Mouse (Mus musculus): ENCODE results near the gene Duxf3.
"Not testable (repeated sequence)": the region's sequence is repeated elsewhere in the genome, so short reads cannot be mapped to it uniquely, and the experiment has no call there.

The Duxf3 gene

GRCm38 (mm10) chr10:58232641-58232969 lies at the start of gene Duxf3:
Gene Duxf3, minus strand, starts transcription at chr10:58232675.
- DNase-seq: not testable (repeated sequence)

DNA sequence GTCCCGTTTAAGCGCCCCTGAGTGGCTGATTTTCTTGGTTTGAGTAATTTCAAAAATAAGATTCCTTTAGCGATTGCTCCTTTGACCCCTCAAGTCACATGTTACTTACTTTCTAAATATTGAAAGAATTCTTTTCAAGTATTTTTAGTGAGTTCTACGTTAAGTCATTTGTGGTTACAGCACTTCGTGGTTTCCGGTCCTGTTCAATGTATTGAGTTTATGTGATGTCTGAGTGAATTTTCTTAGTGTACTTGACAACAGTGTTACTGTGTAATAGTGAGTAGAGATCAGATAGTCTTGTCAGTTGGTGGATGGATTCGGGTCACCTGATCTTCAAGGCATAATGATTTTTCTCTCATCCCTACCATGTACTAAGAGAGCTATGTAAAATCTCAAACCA lies 49.8 kb upstream of the Duxf3 start:
- DNase-seq: no peak

DNA sequence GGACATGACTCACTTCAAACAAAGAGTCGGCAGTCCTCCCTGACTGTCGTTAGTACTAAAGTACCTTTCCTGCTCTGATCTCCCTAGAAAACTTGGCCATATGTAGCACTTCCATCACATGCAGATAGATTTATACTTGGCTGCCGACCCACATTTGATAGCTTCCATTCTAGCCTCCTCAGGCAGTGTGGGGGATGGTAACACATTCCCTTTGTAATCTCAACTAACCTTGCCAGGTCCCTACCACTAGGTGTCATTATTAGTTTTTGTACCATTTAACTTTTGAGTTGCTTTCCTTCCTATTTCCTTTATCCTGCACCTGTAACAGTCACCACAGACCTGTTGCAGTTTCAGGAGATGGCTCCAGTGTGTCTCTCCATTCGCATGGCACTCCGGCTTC lies 26.0 kb upstream of the Duxf3 start:
- peak; percentile 2 for DNase-seq

GRCm38 (mm10) chr10:58255954-58256353 lies 23.5 kb upstream of the Duxf3 start:
- peak; percentile 14 for DNase-seq

DNA sequence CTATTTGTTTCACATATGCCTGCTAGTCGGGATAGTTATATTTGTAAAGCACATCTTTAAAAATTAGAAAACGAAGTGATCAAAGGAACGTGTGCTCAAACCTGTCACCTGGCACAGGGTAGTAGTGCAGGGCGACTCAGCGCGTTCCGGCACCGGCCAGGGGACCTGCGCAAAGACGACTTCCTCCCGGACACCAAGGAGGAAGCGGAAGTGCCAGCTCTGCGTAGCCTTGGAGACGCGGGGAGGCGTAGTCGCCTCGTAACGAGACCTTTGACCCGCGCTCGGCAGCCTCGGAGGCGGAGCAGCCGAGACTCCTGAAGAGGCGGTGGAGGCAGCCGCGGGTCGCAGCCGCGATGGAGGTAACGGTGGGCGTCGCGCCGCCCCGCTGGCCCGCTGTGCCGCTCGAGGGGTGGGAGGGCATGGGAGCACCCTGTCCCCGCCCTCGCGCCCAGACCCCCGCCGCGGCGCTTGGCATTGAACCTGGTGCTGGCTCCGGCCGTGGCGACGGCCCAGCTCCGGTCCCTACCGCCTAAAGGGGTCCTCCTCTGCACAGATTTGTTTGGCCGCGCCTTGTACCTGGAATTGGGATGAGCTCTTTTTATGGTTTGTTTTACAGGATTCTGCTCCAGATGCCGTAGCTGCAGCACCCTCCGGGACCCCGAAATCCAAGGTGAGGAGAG lies 22.9 kb upstream of the Duxf3 start, which contains the start of gene Gcc2:
Gene Gcc2, plus strand, starts transcription at position 285 of the 680 bp plus-strand sequence.
- DNase-seq: peak; percentile 96

DNA sequence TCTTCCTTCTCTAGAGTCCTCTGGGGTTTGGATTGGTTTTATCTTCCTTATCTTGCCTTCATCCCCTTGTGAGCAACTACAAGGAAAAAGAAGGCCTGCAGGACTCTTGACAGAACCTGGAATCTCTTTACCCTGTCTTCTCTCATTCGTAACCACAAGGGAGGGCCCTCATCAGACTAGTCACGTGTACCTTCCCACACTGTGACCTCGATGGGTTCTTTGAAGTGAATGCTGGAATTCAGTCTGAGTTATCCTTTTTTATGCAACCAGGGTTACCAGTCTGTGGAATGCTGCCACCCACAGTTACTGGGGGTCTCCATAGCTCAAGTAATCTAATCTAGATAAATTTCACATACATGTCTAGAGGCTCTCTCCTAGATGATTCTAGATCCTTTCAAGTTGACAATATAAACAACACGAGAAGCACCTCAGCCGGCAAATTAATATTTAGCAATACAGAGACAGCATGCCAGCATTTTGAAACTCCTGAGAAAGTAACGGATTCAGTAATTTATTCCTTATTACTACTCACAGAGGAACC lies 22.2 kb upstream of the Duxf3 start:
- no peak for DNase-seq

- no peak for DNase-seq
These were observed 17.1 kb upstream of the Duxf3 start for GRCm38 (mm10) chr10:58249535-58249934.

GRCm38 (mm10) chr10:58238984-58239740 lies 6.7 kb upstream of the Duxf3 start:
- peak; percentile 56 for DNase-seq

- no peak for DNase-seq
These were observed 4.1 kb upstream of the Duxf3 start, which contains the start of gene Gm4981 for GRCm38 (mm10) chr10:58236613-58237012. Gene Gm4981, minus strand, starts transcription at chr10:58236701.

GRCm38 (mm10) chr10:58234985-58235384 lies 2.5 kb upstream of the Duxf3 start:
- DNase-seq: peak; percentile 12

- DNase-seq: peak; percentile 18
These were observed 1.3 kb upstream of the Duxf3 start for GRCm38 (mm10) chr10:58233740-58234121.

DNA sequence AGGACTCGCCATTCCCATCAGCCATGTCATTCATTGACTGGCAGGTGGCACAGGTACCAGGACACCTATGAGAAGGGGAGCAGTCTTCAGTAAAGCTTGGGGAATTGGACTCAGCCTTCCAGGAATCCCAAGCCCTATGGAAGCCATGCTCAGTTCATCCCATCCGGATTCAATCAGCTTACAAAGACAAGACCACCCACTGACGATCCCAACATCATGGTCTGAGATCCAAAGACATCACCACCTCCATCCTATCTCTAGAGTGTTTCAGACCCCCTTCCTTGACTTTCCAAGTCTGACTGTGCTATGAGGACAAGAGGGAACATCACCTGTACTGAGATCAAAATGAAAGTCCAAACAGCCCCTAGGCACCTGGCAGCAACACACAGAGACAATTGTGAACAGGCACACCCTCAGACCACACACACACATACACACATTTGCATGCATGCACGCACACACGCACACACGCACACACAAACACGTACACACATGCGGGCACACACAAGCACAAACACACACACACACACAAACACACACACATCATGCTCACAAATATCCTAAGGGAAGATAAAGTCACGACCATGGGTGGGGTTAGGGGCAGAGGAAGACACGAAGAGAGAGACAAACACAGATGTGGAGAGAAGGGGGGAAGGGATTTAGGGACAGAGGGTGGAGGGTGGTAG lies 722 bp upstream of the Duxf3 start:
- peak; percentile 42 for DNase-seq

DNA sequence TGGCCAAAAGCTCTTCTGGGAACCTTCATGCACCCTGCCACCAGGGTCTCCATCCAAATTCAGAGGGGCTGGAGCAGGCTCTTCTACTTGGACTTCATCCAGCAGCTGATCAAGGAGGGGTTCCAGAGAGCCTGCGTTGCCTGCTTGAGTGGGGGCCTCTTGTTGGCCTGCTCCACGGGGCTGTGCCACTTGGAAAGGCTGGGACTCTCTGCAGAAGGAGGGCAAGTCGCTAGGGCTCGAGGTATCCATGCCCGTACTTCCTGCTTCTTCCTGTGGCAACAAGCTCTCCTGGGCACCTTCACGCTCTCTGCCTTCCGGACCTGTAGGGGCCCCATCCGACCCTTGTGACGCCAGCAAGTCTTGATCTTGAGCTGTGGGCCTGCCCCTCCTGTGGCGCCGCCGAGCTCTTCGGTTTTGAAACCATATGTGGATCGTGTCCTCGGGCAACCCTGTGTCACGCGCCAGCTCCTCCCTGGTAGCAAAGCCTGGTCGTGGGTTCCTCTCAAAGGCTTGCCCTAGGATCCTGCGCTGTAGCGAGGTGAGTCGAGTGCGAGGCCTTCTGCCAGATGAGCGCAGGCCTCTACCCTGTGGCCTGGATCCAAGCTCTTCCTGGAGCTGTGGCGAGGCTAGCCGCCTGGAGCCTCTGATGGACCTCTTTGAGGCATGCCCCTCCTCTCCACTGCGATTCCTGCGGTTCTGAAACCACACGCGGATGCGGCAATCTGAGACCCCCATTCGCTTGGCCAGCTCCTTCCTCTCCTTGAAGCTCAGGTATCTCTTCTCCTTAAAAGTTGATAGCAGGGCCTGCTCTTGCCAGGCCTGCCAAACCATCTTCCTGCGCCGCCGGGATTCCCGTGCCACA lies 465 bp downstream of the Duxf3 start:
- peak; percentile 80 for DNase-seq

DNA sequence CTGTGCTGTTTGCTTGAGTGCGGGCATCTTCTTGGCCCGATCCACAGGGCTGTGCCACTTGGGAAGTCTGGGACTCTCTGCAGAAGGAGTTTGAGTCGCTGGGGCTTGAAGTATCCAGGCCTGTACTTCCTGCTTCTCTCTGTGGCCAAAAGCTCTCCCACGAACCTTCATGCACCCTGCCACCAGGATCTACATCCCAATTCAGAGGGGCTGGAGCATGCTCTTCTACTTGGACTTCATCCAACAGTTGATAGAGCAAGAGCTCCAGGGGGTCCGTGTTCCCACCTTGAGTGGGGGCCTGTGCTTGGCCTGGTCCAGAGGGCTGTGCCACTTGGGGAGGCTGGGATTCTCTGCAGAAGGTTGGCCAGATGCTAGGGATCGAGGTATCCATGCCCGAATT lies 1.4 kb downstream of the Duxf3 start:
- DNase-seq: peak; percentile 60

DNA sequence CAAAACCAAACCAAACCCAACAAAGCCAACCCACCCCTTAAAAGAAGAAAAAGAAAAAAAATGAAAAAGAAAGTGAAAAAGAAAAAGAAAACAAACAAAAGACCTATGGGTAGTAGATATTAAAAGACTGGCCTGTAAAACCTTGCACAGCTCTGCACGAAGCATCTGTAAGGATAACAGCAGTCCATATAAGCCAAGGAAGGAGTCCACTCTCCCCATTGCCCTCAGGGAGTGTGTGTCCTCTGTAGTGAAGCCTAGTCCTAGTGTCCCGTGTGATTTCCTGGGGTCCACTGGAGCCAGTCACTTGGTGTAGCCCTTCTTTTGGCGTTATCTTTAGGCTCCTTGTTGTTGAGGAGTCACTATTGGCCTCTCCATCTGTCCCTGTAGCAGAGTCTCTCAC lies 2.5 kb downstream of the Duxf3 start:
- DNase-seq: not testable (repeated sequence)

GRCm38 (mm10) chr10:58227798-58228197 lies 4.7 kb downstream of the Duxf3 start:
- not testable (repeated sequence) for DNase-seq

DNA sequence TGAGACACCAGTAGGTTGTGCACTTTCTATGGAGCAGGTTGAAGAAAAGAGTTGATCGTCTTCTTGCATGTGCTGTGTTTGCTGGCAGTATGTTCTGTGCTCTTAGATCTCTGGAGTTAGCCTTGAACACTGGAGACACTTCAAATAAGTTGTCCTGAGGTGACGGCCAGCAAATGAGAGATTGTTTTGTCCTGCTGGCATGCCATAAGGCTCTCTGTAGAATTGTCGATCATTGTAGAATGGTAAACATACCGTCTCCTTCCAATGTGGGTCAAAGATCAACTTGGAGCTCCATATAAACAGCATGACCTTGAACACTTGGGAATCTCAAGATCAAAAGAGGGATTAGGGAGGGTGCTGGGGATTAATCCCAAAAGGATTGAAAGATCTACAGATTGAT lies 6.1 kb downstream of the Duxf3 start:
- peak; percentile 22 for DNase-seq

- DNase-seq: peak; percentile 66
These were observed 7.4 kb downstream of the Duxf3 start, which contains the start of gene AW822073 for GRCm38 (mm10) chr10:58224827-58225785. Gene AW822073, minus strand, starts transcription at chr10:58224930.

- DNase-seq: peak; percentile 75
These were observed 8.3 kb downstream of the Duxf3 start for GRCm38 (mm10) chr10:58223972-58224805.

GRCm38 (mm10) chr10:58223161-58223560 lies 9.3 kb downstream of the Duxf3 start:
- not testable (repeated sequence) for DNase-seq
